Mouse (Mus musculus): ENCODE data around the gene Rnf212b. TPM values are rescaled to one million over a fixed set of nuclear protein-coding genes. Genes with fewer than 3 reads are reported as not detected.
"Not testable (repeated sequence)": the region's sequence is repeated elsewhere in the genome, so short reads cannot be mapped to it uniquely, and the experiment has no call there.

The Rnf212b gene
- not detected in 2 replicates for polyA plus RNA-seq (2015; fragmentation: Nextera tagmentation; extraction: Ambion mirVana)

DNA sequence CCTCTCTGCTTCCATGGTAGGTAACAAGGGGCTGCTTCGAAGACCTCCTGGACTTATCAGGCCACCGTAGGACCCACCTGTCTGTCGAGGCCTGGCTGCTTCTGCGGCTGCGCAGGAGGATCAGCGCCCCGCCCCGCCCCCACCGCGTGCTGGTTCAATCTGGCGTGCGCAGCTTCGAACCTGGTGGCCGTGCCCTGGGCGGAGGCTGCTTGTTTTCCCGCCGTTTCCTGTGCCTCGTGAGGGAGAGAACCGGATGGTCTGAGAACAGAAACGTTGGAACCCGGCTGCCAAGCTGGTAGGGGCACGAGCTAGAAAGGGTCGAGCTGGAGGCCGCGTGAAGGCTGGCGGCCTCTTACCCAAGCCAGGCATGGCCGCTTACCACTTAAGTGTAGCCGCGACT, at the start of gene Rnf212b:
TSS of gene Rnf212b (plus strand) at position 151 of the 400 bp plus-strand sequence.
- Histone ChIP-seq H3K4me1 (no peaks in the 10 kb centered on the region), H3K9me3 (no peaks in the 10 kb centered on the region), H3K27me3 (no peaks in the 10 kb centered on the region), H3K4me3 (no peak within 1 kb of the TSS), H3K36me3 (no peaks in the 10 kb centered on the region), H3K27ac (replicated peaks) (no peak within 1 kb of the TSS), H3K4me2 (replicated peaks) (no peak within 1 kb of the TSS), H3K9ac (replicated peaks) (no peak within 1 kb of the TSS)
- WGBS: 90% methylated on average over 29 of the region's 29 CpGs
- no peak for ATAC-seq (replicated peaks)

GRCm38 (mm10) chr14:54766937-54767336, 47.0 kb upstream of the Rnf212b start:
- not testable (repeated sequence) for ATAC-seq (replicated peaks); H3K27me3 ChIP-seq; H3K4me2 ChIP-seq (replicated peaks); H3K4me1 ChIP-seq; H3K36me3 ChIP-seq; H3K9ac ChIP-seq (replicated peaks); H3K27ac ChIP-seq (replicated peaks); H3K9me3 ChIP-seq; H3K4me3 ChIP-seq
- WGBS: 94% methylated on average over 7 of the region's 7 CpGs

GRCm38 (mm10) chr14:54768314-54769067, 45.5 kb upstream of the Rnf212b start:
- Histone ChIP-seq H3K4me3 (no peak overlapping the region), H3K9me3 (no peaks in the 10 kb centered on the region), H3K27ac (replicated peaks) (no peak overlapping the region), H3K4me1 (peaks cover 5% of the 10 kb centered on the region; the same call in 1 of the 2 replicates), H3K4me2 (replicated peaks) (no peak overlapping the region), H3K9ac (replicated peaks) (no peak overlapping the region), H3K36me3 (no peaks in the 10 kb centered on the region), H3K27me3 (no peaks in the 10 kb centered on the region)
- no peak for ATAC-seq (replicated peaks)
- 89% methylated on average over 10 of the region's 10 CpGs for WGBS

DNA sequence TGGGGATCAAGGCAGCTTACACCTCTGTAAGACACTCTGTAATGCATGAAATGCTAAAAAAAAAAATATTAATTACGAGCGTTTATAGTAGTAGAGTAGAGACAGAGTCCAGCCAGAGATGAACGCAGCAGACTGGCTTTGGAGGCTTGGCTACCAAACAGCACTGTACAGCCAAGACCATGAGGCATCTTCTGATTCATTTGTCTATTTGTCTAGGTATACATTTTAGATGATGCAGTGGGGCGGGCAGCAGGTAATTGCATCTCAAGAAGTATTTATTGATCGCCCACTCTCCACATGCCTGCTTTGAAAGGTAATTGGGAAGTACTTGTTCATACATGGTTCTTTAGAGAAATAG, 44.9 kb upstream of the Rnf212b start:
- Histone ChIP-seq H3K4me1 (peaks cover 5% of the 10 kb centered on the region; the same call in 1 of the 2 replicates), H3K4me3 (no peak overlapping the region), H3K36me3 (no peaks in the 10 kb centered on the region), H3K9me3 (no peaks in the 10 kb centered on the region), H3K9ac (replicated peaks) (no peak overlapping the region), H3K4me2 (replicated peaks) (no peak overlapping the region), H3K27ac (replicated peaks) (no peak overlapping the region), H3K27me3 (no peaks in the 10 kb centered on the region)
- ATAC-seq (replicated peaks): no peak
- WGBS: 91% methylated on average over 5 of the region's 5 CpGs

- Histone ChIP-seq H3K4me3 (no peak overlapping the region), H3K4me2 (replicated peaks) (no peak overlapping the region), H3K9me3 (no peaks in the 10 kb centered on the region), H3K9ac (replicated peaks) (no peak overlapping the region), H3K27ac (replicated peaks) (no peak overlapping the region), H3K4me1 (peaks cover 5% of the 10 kb centered on the region), H3K36me3 (no peaks in the 10 kb centered on the region), H3K27me3 (no peaks in the 10 kb centered on the region)
- no peak for ATAC-seq (replicated peaks)
- WGBS: 98% methylated on average over 5 of the region's 5 CpGs
These were observed 43.6 kb upstream of the Rnf212b start for GRCm38 (mm10) chr14:54770373-54770772.

DNA sequence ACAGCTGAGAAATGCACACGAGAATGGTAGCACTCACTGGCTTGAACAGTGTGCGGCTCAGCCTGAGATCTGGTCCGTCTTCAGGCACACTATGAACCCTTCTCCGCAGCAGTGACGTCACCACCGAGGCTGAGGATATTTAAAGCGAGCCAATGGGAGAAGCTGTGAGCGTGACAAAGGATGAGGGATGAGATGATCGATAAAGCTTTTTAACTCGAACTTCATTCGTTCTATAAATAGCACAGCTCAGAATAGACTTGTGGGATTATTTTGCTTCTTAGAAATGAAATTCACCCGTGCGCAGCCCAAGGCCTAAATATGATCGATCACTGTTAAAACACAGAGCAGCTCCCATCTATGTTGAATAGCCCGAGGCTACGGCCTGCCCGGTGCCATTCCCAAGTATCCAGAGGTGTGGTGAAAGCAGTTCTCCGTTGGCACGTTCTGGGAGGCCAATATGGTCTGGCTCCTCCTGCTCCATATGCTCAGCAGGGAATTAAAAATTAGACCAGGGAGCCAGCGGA, 41.5 kb upstream of the Rnf212b start:
- H3K9ac ChIP-seq (replicated peaks): no peak overlapping the region
- no peaks in the 10 kb centered on the region for H3K9me3 ChIP-seq
- peak; percentile 88 for ATAC-seq (replicated peaks)
- H3K4me2 ChIP-seq (replicated peaks): peak overlapping the region; percentile 9; the same call in 1 of the 2 replicates
- H3K4me3 ChIP-seq: no peak overlapping the region
- H3K27me3 ChIP-seq: no peaks in the 10 kb centered on the region
- H3K36me3 ChIP-seq: no peaks in the 10 kb centered on the region
- H3K4me1 ChIP-seq: peaks cover 12% of the 10 kb centered on the region
- H3K27ac ChIP-seq (replicated peaks): peak overlapping the region; percentile 82
- WGBS: 60% methylated on average over 20 of the region's 20 CpGs

GRCm38 (mm10) chr14:54775534-54776041, 38.4 kb upstream of the Rnf212b start:
- Histone ChIP-seq H3K4me1 (peaks cover 19% of the 10 kb centered on the region), H3K27me3 (no peaks in the 10 kb centered on the region), H3K4me2 (replicated peaks) (no peak overlapping the region), H3K9me3 (no peaks in the 10 kb centered on the region), H3K27ac (replicated peaks) (peak overlapping the region; percentile 42; the same call in 1 of the 2 replicates), H3K36me3 (no peaks in the 10 kb centered on the region), H3K9ac (replicated peaks) (no peak overlapping the region), H3K4me3 (no peak overlapping the region)
- ATAC-seq (replicated peaks): no peak
- WGBS: 80% methylated on average over 7 of the region's 7 CpGs

DNA sequence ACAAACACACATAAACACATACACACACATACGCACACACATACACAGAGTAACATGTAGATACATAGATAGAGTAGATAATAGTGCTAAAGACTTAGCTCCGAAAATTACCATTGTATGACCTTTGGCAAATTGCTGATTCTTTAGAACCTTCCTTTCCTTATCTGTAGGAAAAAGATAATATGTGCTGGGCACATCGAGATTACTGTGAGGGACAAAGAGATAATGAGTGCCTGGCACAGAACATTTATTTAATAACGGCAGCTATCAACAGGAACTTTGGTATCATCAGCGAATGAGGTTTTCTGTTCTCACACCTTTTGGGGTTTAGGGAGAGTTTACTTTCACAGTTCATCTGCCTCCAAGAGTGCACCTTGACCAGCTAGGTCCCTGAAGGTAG, 37.2 kb upstream of the Rnf212b start:
- ATAC-seq (replicated peaks): no peak
- Histone ChIP-seq H3K4me1 (peaks cover 19% of the 10 kb centered on the region), H3K9ac (replicated peaks) (no peak overlapping the region), H3K27ac (replicated peaks) (no peak overlapping the region), H3K9me3 (no peaks in the 10 kb centered on the region), H3K4me3 (no peak overlapping the region), H3K27me3 (no peaks in the 10 kb centered on the region), H3K4me2 (replicated peaks) (no peak overlapping the region), H3K36me3 (no peaks in the 10 kb centered on the region)
- 89% methylated on average over 5 of the region's 5 CpGs for WGBS

GRCm38 (mm10) chr14:54777893-54778292, 36.0 kb upstream of the Rnf212b start:
- Histone ChIP-seq H3K27ac (replicated peaks) (no peak overlapping the region), H3K27me3 (no peaks in the 10 kb centered on the region), H3K9me3 (no peaks in the 10 kb centered on the region), H3K4me1 (peaks cover 16% of the 10 kb centered on the region), H3K4me3 (no peak overlapping the region), H3K36me3 (no peaks in the 10 kb centered on the region), H3K9ac (replicated peaks) (no peak overlapping the region), H3K4me2 (replicated peaks) (no peak overlapping the region)
- ATAC-seq (replicated peaks): no peak
- WGBS: 83% methylated on average over 4 of the region's 4 CpGs

GRCm38 (mm10) chr14:54780084-54780483, 33.9 kb upstream of the Rnf212b start:
- Histone ChIP-seq H3K27me3 (no peaks in the 10 kb centered on the region), H3K9me3 (no peaks in the 10 kb centered on the region), H3K4me3 (peak overlapping the region; percentile 56), H3K4me2 (replicated peaks) (peak overlapping the region; percentile 89), H3K27ac (replicated peaks) (0 out of 2 replicates have a peak overlapping the region, but pooled peaks have one; percentile 7), H3K9ac (replicated peaks) (peak overlapping the region; percentile 17; the same call in 1 of the 2 replicates), H3K4me1 (peaks cover 14% of the 10 kb centered on the region), H3K36me3 (no peaks in the 10 kb centered on the region)
- no peak for ATAC-seq (replicated peaks)
- 83% methylated on average over 9 of the region's 9 CpGs for WGBS

DNA sequence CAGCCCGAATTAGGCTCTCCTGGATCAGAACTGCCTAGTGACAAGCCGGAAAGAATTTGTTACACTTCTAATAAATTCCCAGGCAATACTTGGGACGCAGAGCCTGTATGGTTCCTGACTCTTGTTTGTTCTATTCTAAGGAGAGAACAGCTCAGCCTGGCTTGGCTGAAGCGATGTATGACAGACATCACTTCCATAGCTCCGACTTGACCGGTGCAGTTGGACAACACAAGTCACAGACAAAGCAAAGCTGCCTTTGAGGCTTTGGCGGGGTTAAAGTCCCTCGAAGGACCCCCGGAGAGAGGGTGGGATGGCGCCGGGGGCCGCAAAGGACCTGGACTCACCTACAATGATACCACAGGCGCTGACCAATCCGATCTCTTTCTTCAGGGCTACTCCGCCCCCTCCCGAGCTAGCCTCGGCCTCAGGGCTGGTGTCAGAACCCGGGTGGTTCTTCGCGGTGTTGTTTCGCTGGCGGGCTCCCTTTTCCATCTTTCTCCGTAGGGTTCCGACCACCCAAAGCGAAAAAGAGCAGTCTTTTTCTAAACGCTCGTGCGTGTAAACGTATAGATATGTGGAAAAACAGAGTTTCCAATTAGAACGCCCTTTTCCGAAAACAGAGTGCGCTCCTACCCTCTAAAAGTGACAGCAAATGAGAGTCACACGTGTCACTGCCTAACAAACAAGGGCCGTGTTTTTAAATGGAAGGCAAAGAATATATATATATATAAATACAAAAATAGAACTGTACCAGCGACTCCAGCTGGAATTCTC, 32.9 kb upstream of the Rnf212b start:
- H3K27ac ChIP-seq (replicated peaks): peak overlapping the region; percentile 62
- WGBS: 2% methylated on average over 35 of the region's 35 CpGs

More for the DNA sequence above, 32.9 kb upstream of the Rnf212b start:
- no peaks in the 10 kb centered on the region for H3K36me3 ChIP-seq
- peak overlapping the region; percentile 89 for H3K4me2 ChIP-seq (replicated peaks)
- H3K9ac ChIP-seq (replicated peaks): peak overlapping the region; percentile 60
- H3K9me3 ChIP-seq: no peaks in the 10 kb centered on the region
- H3K27me3 ChIP-seq: no peaks in the 10 kb centered on the region
- H3K4me1 ChIP-seq: peaks cover 7% of the 10 kb centered on the region
- peak overlapping the region; percentile 56 for H3K4me3 ChIP-seq
- ATAC-seq (replicated peaks): peak; percentile 77

Data from forebrain, embryonic 15.5 days (tissue).